ENCODE assay signal across 8 mouse cellular contexts in genomic region chr4:151919900-151920643, GRCm38 (mm10). TPM values are rescaled to one million over a fixed set of nuclear protein-coding genes. Genes with fewer than 3 reads are reported as not detected.
DNase-seq lines count a peak whose midpoint lies in the region; ATAC-seq and TF ChIP-seq lines count a peak whose summit lies in the region.

No protein-coding gene starts in this region.

- DNase-seq in urinary bladder, postnatal 25 days (ENCODE audit: low spot score): peak; percentile 40
- DNase-seq in urinary bladder, adult 18-20 months (ENCODE audit: low spot score in 2 of 2): no peak
- DNase-seq in gastrocnemius, postnatal 25 days: peak; percentile 39
- DNase-seq in kidney, adult 11 months: peak; percentile 30
- peak; percentile 57 for DNase-seq in liver, postnatal 0 days
- DNase-seq in thymus, postnatal 14 days: peak; percentile 39

- H3K4me3 ChIP-seq in liver, postnatal 0 days (ENCODE audit: low read depth, low read length): no peak overlapping the region
- peak overlapping the region; percentile 22 for H3K4me3 ChIP-seq in neural tube, embryonic 13.5 days

- peak; percentile 74 for TF ChIP-seq CTCF in liver, postnatal 0 days (IDR thresholded peaks at IDR 0.05; ENCODE audit: low read depth)

- H3K9me3 ChIP-seq in liver, postnatal 0 days (ENCODE audit: low read length): peaks cover 5% of the 10 kb centered on the region; the same call in 1 of the 2 replicates
- no peaks in the 10 kb centered on the region for H3K9me3 ChIP-seq in neural tube, embryonic 13.5 days

- peak overlapping the region; percentile 13; the same call in 1 of the 2 replicates for H3K4me2 ChIP-seq in liver, postnatal 0 days (ENCODE audit: low read depth, low read length)
- H3K4me2 ChIP-seq in neural tube, embryonic 13.5 days: peak overlapping the region; percentile 50

- TF ChIP-seq EP300 in liver, postnatal 0 days (IDR thresholded peaks at IDR 0.05; ENCODE audit: low read depth): no peak

- no peak overlapping the region for H3K9ac ChIP-seq in liver, postnatal 0 days (replicated peaks)
- no peak overlapping the region for H3K9ac ChIP-seq in neural tube, embryonic 13.5 days

- WGBS in liver, postnatal 0 days (ENCODE audit: insufficient replicate concordance): 21% methylated on average over 16 of the region's 16 CpGs
- 26% methylated on average over 16 of the region's 16 CpGs for WGBS in neural tube, embryonic 13.5 days

- peak; percentile 83 for ATAC-seq in common myeloid progenitor, adult 5-6 weeks (replicated peaks; ENCODE audit: low read depth, poor library complexity, severe bottlenecking)
- 0 out of 2 replicates have a peak, but pooled peaks have one; percentile 36 for ATAC-seq in liver, postnatal 0 days
- 0 out of 2 replicates have a peak, but pooled peaks have one; percentile 43 for ATAC-seq in neural tube, embryonic 13.5 days (ENCODE audit: low read depth)

- no peaks in the 10 kb centered on the region for H3K4me1 ChIP-seq in liver, postnatal 0 days (ENCODE audit: insufficient read depth)
- no peaks in the 10 kb centered on the region; the same call in 1 of the 2 replicates for H3K4me1 ChIP-seq in neural tube, embryonic 13.5 days (replicated peaks)

- H3K27me3 ChIP-seq in liver, postnatal 0 days (ENCODE audit: insufficient read depth, low read length): no peaks in the 10 kb centered on the region
- H3K27me3 ChIP-seq in neural tube, embryonic 13.5 days: no peaks in the 10 kb centered on the region

- no peaks in the 10 kb centered on the region for H3K36me3 ChIP-seq in liver, postnatal 0 days (replicated peaks; ENCODE audit: insufficient read depth, low read length)
- H3K36me3 ChIP-seq in neural tube, embryonic 13.5 days: no peaks in the 10 kb centered on the region

- no peak overlapping the region for H3K27ac ChIP-seq in liver, postnatal 0 days (ENCODE audit: low read depth)
- H3K27ac ChIP-seq in neural tube, embryonic 13.5 days (replicated peaks): no peak overlapping the region

RNA-seq across cellular contexts. Expression of gene Dnajc11, which starts 13.4 kb away (rescaled TPM):
- 63.7 and 65.2 TPM in 2 replicates for total RNA-seq in common myeloid progenitor, adult 5-6 weeks (2017)
- total RNA-seq in gastrocnemius, postnatal 25 days (2021): 10 to 100 TPM; 59.3 to 68.8 TPM
- polyA plus RNA-seq in liver, postnatal 0 days (2015; fragmentation: Nextera tagmentation; extraction: Ambion mirVana): 28.8 and 29.2 TPM in 2 replicates
- polyA plus RNA-seq in neural tube, embryonic 13.5 days (2015; fragmentation: Nextera tagmentation; extraction: Ambion mirVana): 66.7 and 79.6 TPM in 2 replicates

RNA-seq across cellular contexts. Expression of gene Camta1, which starts 58.4 kb away (rescaled TPM):
- total RNA-seq in common myeloid progenitor, adult 5-6 weeks (2017): 26.6 and 34.9 TPM in 2 replicates
- total RNA-seq in gastrocnemius, postnatal 25 days (2021): 100 to 1,000 TPM in 1 of 2 experiments, 10 to 100 TPM in 1; 91.0 to 104 TPM
- 47.9 and 48.3 TPM in 2 replicates for polyA plus RNA-seq in liver, postnatal 0 days (2015; fragmentation: Nextera tagmentation; extraction: Ambion mirVana)
- polyA plus RNA-seq in neural tube, embryonic 13.5 days (2015; fragmentation: Nextera tagmentation; extraction: Ambion mirVana): 165 and 175 TPM in 2 replicates

Comparison
In these comparisons a context has a peak if more than half of its experiments do, and no peak if none do; other contexts are left out.
1. DNase-seq: peak in urinary bladder, postnatal 25 days (single experiment), gastrocnemius, postnatal 25 days (single experiment), kidney, adult 11 months (single experiment), liver, postnatal 0 days (single experiment) and thymus, postnatal 14 days (single experiment); none in urinary bladder, adult 18-20 months (0 of 2).
2. Peak in every context shown above with its lines, with median percentiles within 50 percentile points of each other: ATAC-seq.